Mouse (Mus musculus) retina, postnatal 1 day (tissue): ENCODE measurements around the gene Itpa.

Experiments used
- DNase-seq: peaks from one replicate; pipeline ENCODE4 v3.0.0-alpha.2; 2012

The Itpa gene

DNA sequence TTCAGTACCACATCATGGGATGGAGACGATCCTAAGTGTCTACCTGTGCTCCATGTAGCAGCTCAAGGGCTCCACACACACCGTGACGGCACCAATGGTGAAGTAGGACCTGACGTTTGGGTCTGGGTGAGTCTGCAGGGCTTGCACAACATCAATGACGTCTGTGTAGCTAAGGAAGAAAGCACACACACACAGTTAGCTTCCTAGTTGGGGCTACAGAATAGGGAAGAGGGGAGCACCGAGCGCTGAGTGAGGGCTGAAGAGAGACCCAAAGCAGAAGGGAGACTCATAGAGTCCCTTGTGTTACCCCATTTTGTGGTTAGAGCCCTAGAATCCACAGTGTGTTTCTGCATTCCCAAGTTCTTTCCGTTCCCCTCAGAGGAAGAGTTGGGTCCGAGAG lies 63.3 kb downstream of the Itpa start:
- no peak for DNase-seq
